Mouse (Mus musculus) kidney, embryonic 15.5 days (tissue): Measurements from ENCODE around the gene Pom121l2. TPM values are rescaled to one million over a fixed set of nuclear protein-coding genes. Genes with fewer than 3 reads are reported as not detected.

ENCODE experiments used
- ATAC-seq: fragments of 200-750 bp; cut with Nextera tagmentation; replicated peaks from 2 replicates; pipeline ENCODE4 v1.8.0; 2017; ENCODE audit warnings: moderate TSS enrichment; ENCODE audit not compliant: low FRiP score
- H3K27ac ChIP-seq: fragments of 300-500 bp; sonication (generic); 2 replicates; pipeline ENCODE4 v1.5.1; 2015; ENCODE audit warnings: mild to moderate bottlenecking, inconsistent platforms
- H3K27me3 ChIP-seq: fragments of 300-500 bp; sonication (generic); 2 replicates; pipeline ENCODE4 v1.6.1; 2015; ENCODE audit warnings: inconsistent platforms
- H3K36me3 ChIP-seq: fragments of 300-500 bp; sonication (generic); 2 replicates; pipeline ENCODE4 v1.6.1; 2015; ENCODE audit warnings: inconsistent platforms
- H3K4me1 ChIP-seq: fragments of 300-500 bp; sonication (generic); 2 replicates; pipeline ENCODE4 v1.6.1; 2015; ENCODE audit warnings: inconsistent platforms
- H3K4me2 ChIP-seq: fragments of 300-500 bp; sonication (generic); 2 replicates; pipeline ENCODE4 v1.6.1; 2015; ENCODE audit warnings: moderate library complexity, mild to moderate bottlenecking, inconsistent platforms
- H3K4me3 ChIP-seq: fragments of 300-500 bp; sonication (generic); replicated peaks from 2 replicates; pipeline ENCODE4 v1.5.1; 2015; ENCODE audit warnings: mild to moderate bottlenecking, inconsistent platforms
- H3K9ac ChIP-seq: fragments of 300-500 bp; sonication (generic); 2 replicates; pipeline ENCODE4 v1.6.1; 2015; ENCODE audit warnings: mild to moderate bottlenecking, inconsistent platforms
- H3K9me3 ChIP-seq: fragments of 300-500 bp; sonication (generic); replicated peaks from 2 replicates; pipeline ENCODE4 v1.6.1; 2016; ENCODE audit warnings: inconsistent platforms
- WGBS: fragments of 180-500 bp; shearing (Covaris S2); methylation state at CpG from one replicate; pipeline ENCODE4 v1.1.7; 2015; ENCODE audit warnings: mixed read lengths; 5-methylcytosine and 5-hydroxymethylcytosine counted together
- polyA plus RNA-seq: library from polyadenylated mRNA; unstranded; fragments of >200 nt; fragmentation: Nextera tagmentation; extraction: Ambion mirVana; gene quantifications from 2 replicates; pipeline ENCODE4 v1.2.1, GENCODE M21; 2015

The Pom121l2 gene
- polyA plus RNA-seq, 1 experiment from 2014 or later, result 0.08 TPM

GRCm38 (mm10) chr13:21995331-21995914 lies 14.4 kb downstream of the Pom121l2 start:
- under 1% methylated on average over 21 of the region's 21 CpGs for WGBS
- peaks cover 83% of the 10 kb centered on the region for H3K27me3 ChIP-seq
- ATAC-seq, result 0 out of 2 replicates have a peak, but pooled peaks have one; percentile 66

GRCm38 (mm10) chr13:21996101-21996839 lies 15.3 kb downstream of the Pom121l2 start:
- ATAC-seq, result no peak
- H3K36me3 ChIP-seq, result no peaks in the 10 kb centered on the region
- peaks cover 25% of the 10 kb centered on the region for H3K4me1 ChIP-seq
- WGBS, result 3% methylated on average over 12 of the region's 12 CpGs
- no peak overlapping the region for H3K9ac ChIP-seq
- peaks cover 88% of the 10 kb centered on the region for H3K27me3 ChIP-seq
- H3K4me3 ChIP-seq, result peak overlapping the region; percentile 41
- H3K9me3 ChIP-seq, result no peaks in the 10 kb centered on the region
- peak overlapping the region; percentile 62 for H3K4me2 ChIP-seq
- no peak overlapping the region for H3K27ac ChIP-seq

More at GRCm38 (mm10) chr13:21995331-21995914, 14.4 kb downstream of the Pom121l2 start:
- H3K9me3 ChIP-seq, result no peaks in the 10 kb centered on the region
- H3K27ac ChIP-seq, result no peak overlapping the region
- H3K4me2 ChIP-seq, result peak overlapping the region; percentile 62
- H3K9ac ChIP-seq, result no peak overlapping the region
- no peaks in the 10 kb centered on the region for H3K36me3 ChIP-seq
- H3K4me3 ChIP-seq, result peak overlapping the region; percentile 41
- H3K4me1 ChIP-seq, result peaks cover 25% of the 10 kb centered on the region

GRCm38 (mm10) chr13:21996840-21997185 lies 15.8 kb downstream of the Pom121l2 start:
- Histone ChIP-seq H3K4me3 (peak overlapping the region; percentile 31), H3K27ac (no peak overlapping the region), H3K4me2 (peak overlapping the region; percentile 62), H3K36me3 (no peaks in the 10 kb centered on the region), H3K9me3 (no peaks in the 10 kb centered on the region), H3K4me1 (peaks cover 25% of the 10 kb centered on the region), H3K9ac (no peak overlapping the region), H3K27me3 (peaks cover 88% of the 10 kb centered on the region)
- ATAC-seq, result no peak
- 1% methylated on average over 13 of the region's 13 CpGs for WGBS

GRCm38 (mm10) chr13:21997201-21997820 lies 16.3 kb downstream of the Pom121l2 start:
- H3K27me3 ChIP-seq, result peaks cover 91% of the 10 kb centered on the region
- H3K4me2 ChIP-seq, result peak overlapping the region; percentile 62
- no peak overlapping the region for H3K27ac ChIP-seq
- H3K4me1 ChIP-seq, result peaks cover 25% of the 10 kb centered on the region
- ATAC-seq, result no peak
- no peak overlapping the region for H3K9ac ChIP-seq
- no peaks in the 10 kb centered on the region for H3K9me3 ChIP-seq
- whole genome bisulfite sequencing, result 2% methylated on average over 21 of the region's 21 CpGs
- H3K36me3 ChIP-seq, result no peaks in the 10 kb centered on the region
- peak overlapping the region; percentile 31 for H3K4me3 ChIP-seq

GRCm38 (mm10) chr13:21997821-21998220 lies 16.8 kb downstream of the Pom121l2 start:
- H3K27me3 ChIP-seq, result peaks cover 91% of the 10 kb centered on the region
- no peak overlapping the region for H3K4me2 ChIP-seq

GRCm38 (mm10) chr13:21998412-21998811 lies 17.4 kb downstream of the Pom121l2 start:
- Histone ChIP-seq H3K27ac (no peak overlapping the region), H3K36me3 (no peaks in the 10 kb centered on the region), H3K9me3 (no peaks in the 10 kb centered on the region), H3K4me3 (no peak overlapping the region), H3K4me2 (no peak overlapping the region), H3K4me1 (peaks cover 25% of the 10 kb centered on the region), H3K27me3 (peaks cover 94% of the 10 kb centered on the region), H3K9ac (no peak overlapping the region)
- no peak for ATAC-seq
- WGBS, result 17% methylated on average over 3 of the region's 3 CpGs

More at GRCm38 (mm10) chr13:21997821-21998220, 16.8 kb downstream of the Pom121l2 start:
- Histone ChIP-seq H3K36me3 (no peaks in the 10 kb centered on the region), H3K9ac (no peak overlapping the region), H3K4me1 (peaks cover 25% of the 10 kb centered on the region), H3K9me3 (no peaks in the 10 kb centered on the region), H3K27ac (no peak overlapping the region), H3K4me3 (peak overlapping the region; percentile 31)
- 8% methylated on average over 4 of the region's 4 CpGs for WGBS
- ATAC-seq, result no peak

- no peak overlapping the region for H3K4me2 ChIP-seq
- H3K4me3 ChIP-seq, result no peak overlapping the region
- H3K36me3 ChIP-seq, result no peaks in the 10 kb centered on the region
- H3K9me3 ChIP-seq, result no peaks in the 10 kb centered on the region
- no peak overlapping the region for H3K9ac ChIP-seq
- H3K4me1 ChIP-seq, result peaks cover 25% of the 10 kb centered on the region
- peaks cover 97% of the 10 kb centered on the region for H3K27me3 ChIP-seq
- ATAC-seq, result no peak
- WGBS, result 33% methylated on average over 4 of the region's 4 CpGs
- no peak overlapping the region for H3K27ac ChIP-seq
These were observed 18.2 kb downstream of the Pom121l2 start for GRCm38 (mm10) chr13:21999147-21999546.

- WGBS, result 45% methylated on average over 2 of the region's 2 CpGs
These were observed 20.4 kb downstream of the Pom121l2 start for GRCm38 (mm10) chr13:22001346-22001745.

GRCm38 (mm10) chr13:22001823-22002222 lies 20.8 kb downstream of the Pom121l2 start:
- WGBS, result 13% methylated on average over 5 of the region's 5 CpGs
- Histone ChIP-seq H3K4me2 (no peak overlapping the region), H3K9me3 (no peaks in the 10 kb centered on the region), H3K27me3 (peaks cover 100% of the 10 kb centered on the region), H3K4me1 (peaks cover 26% of the 10 kb centered on the region), H3K27ac (no peak overlapping the region), H3K4me3 (no peak overlapping the region), H3K9ac (no peak overlapping the region), H3K36me3 (no peaks in the 10 kb centered on the region)
- ATAC-seq, result no peak

More at GRCm38 (mm10) chr13:22001346-22001745, 20.4 kb downstream of the Pom121l2 start:
- Histone ChIP-seq H3K27ac (no peak overlapping the region), H3K27me3 (peaks cover 100% of the 10 kb centered on the region), H3K4me2 (no peak overlapping the region), H3K4me3 (no peak overlapping the region), H3K9ac (no peak overlapping the region), H3K36me3 (no peaks in the 10 kb centered on the region), H3K9me3 (no peaks in the 10 kb centered on the region), H3K4me1 (peaks cover 25% of the 10 kb centered on the region)
- ATAC-seq, result no peak

GRCm38 (mm10) chr13:22005605-22006333 lies 24.8 kb downstream of the Pom121l2 start:
- under 1% methylated on average over 45 of the region's 45 CpGs for WGBS
- Histone ChIP-seq H3K9me3 (no peaks in the 10 kb centered on the region), H3K4me2 (peak overlapping the region; percentile 93), H3K27ac (no peak overlapping the region), H3K4me1 (peaks cover 23% of the 10 kb centered on the region), H3K36me3 (no peaks in the 10 kb centered on the region), H3K4me3 (peak overlapping the region; percentile 56), H3K27me3 (peaks cover 100% of the 10 kb centered on the region), H3K9ac (peak overlapping the region; percentile 23)
- ATAC-seq, result peak; percentile 91

- H3K27ac ChIP-seq, result no peak overlapping the region
- WGBS, result under 1% methylated on average over 38 of the region's 38 CpGs
- peak overlapping the region; percentile 23 for H3K9ac ChIP-seq
- no peaks in the 10 kb centered on the region for H3K9me3 ChIP-seq
- H3K27me3 ChIP-seq, result peaks cover 98% of the 10 kb centered on the region
- peak overlapping the region; percentile 93 for H3K4me2 ChIP-seq
- peaks cover 23% of the 10 kb centered on the region for H3K4me1 ChIP-seq
- H3K4me3 ChIP-seq, result peak overlapping the region; percentile 56
- ATAC-seq, result peak; percentile 93
- H3K36me3 ChIP-seq, result no peaks in the 10 kb centered on the region
These were observed 25.5 kb downstream of the Pom121l2 start for GRCm38 (mm10) chr13:22006334-22007120.
